Mouse (Mus musculus) cortical plate, adult 2 months (tissue): ENCODE measurements around the gene Hipk4.

Experiments
- CTCF ChIP-seq: fragments of 200-500 bp; IDR thresholded peaks from 2 replicates; pipeline ENCODE4 v1.5.1; 2011; ENCODE audit warnings: mild to moderate bottlenecking, control low read depth, low read length; ENCODE audit not compliant: insufficient read depth; ENCODE audit errors: extremely low read depth
- POLR2A ChIP-seq: fragments of 200-500 bp; IDR thresholded peaks from 2 replicates; pipeline ENCODE4 v1.6.1; 2011; ENCODE audit warnings: mild to moderate bottlenecking, low read length, control low read depth; ENCODE audit not compliant: insufficient read depth; ENCODE audit errors: extremely low read depth

- 0 out of 2 replicates have a peak, but pooled peaks have one; percentile 4 for TF ChIP-seq POLR2A
- TF ChIP-seq CTCF: peak; percentile 61
Measured at GRCm38 (mm10) chr7:27474490-27474954, 48.5 kb upstream of the Hipk4 start.
